Mouse (Mus musculus): ENCODE measurements at regions not wholly inside any gene's neighbourhood (a gene's known extent, or its start where the extent isn't known, plus 50 kb on each side); places are given as distances from the start of the nearest gene placed in this dataset.
A peak's percentile ranks its signal among the peaks of the same experiment; 100 is the strongest.

DNA sequence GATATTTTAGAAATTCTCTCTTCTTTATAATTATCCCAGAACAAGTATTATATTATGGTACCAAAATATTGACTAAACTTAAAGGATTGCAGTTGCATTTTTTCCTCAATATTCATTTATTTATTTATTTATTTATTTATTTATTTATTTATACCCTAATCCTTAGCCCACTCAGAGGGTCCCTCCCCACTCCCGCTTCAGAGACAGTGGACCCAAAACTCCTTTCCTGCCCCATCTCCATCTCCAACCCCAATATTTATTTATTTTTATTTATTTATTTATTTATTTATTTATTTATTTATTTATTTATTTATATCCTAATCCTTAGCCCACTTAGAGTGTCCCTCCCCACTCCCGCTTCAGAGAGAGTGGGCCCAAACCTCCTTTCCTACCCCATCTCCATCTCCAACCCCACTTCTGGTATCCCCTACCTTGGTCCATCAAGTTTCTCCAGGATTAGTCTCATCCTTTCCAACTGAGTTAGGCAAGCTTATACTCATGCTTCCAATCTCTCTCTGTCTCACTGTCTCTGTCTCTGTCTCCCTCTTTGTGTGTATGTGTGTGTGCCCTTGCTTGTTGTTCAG is 1340.8 kb downstream of the Cntnap5b start:
- H3K4me3 ChIP-seq (ENCODE audit: low read depth, low read length), result no peak overlapping the region
- WGBS, result 100% methylated on average over 2 of the region's 2 CpGs
- H3K27me3 ChIP-seq (ENCODE audit: insufficient read depth, low read length), result no peaks in the 10 kb centered on the region
- DNase-seq (no peak), ATAC-seq (no peak)
- H3K4me1 ChIP-seq (ENCODE audit: insufficient read depth), result no peaks in the 10 kb centered on the region
- no peak for TF ChIP-seq CTCF (IDR thresholded peaks at IDR 0.05; ENCODE audit: low read depth)
- H3K27ac ChIP-seq (ENCODE audit: low read depth, low read length), result no peak overlapping the region
- H3K36me3 ChIP-seq (ENCODE audit: insufficient read depth), result no peaks in the 10 kb centered on the region
- no peak overlapping the region for H3K4me2 ChIP-seq (ENCODE audit: low read depth)
- no peaks in the 10 kb centered on the region for H3K9me3 ChIP-seq (ENCODE audit: low read length)
- no peak overlapping the region for H3K9ac ChIP-seq

DNA sequence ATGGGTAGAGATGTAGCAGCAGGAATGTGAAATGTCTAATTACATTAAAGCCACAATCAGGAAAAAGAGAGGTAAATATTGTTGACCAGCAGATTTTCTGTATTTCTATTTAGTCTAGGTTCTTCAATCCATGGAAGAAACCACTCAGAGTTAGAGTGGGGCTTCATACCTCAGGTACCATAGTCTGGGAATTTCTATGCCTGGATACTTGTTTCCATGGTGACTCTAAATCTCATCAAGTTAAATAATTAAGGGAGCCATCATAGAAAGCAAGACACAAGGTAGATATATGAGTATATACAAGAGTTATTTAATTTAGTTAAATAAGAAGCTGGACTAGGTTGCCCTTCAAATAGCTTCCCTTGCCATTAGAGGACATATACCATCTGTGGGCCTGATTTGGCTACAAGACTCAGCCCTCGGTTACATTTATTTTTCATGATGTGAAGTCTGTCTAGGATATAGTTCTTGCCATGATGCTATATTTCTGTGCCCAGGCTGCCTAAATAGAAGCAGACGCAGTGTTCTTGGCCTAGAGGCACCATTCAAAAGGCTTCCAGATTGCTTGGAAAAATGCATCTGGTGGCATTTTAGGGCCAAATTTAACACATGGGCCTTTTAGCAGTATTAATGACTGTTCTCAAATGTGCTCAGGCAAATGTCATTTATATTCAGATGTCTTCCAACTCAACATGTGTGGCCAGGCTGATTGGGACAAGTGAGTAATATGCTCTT is 1349.7 kb downstream of the Cntnap5b start:
- Histone ChIP-seq H3K27ac (ENCODE audit: low read depth, low read length) (no peak overlapping the region), H3K4me1 (ENCODE audit: insufficient read depth) (no peaks in the 10 kb centered on the region), H3K9me3 (ENCODE audit: low read length) (no peaks in the 10 kb centered on the region), H3K36me3 (ENCODE audit: insufficient read depth) (no peaks in the 10 kb centered on the region), H3K27me3 (ENCODE audit: insufficient read depth, low read length) (no peaks in the 10 kb centered on the region), H3K4me2 (ENCODE audit: low read depth) (no peak overlapping the region), H3K4me3 (ENCODE audit: low read depth, low read length) (no peak overlapping the region), H3K9ac (no peak overlapping the region)
- peak; percentile 90 for ATAC-seq
- peak; percentile 78 for DNase-seq
- WGBS, result 62% methylated on average over 2 of the region's 2 CpGs
- TF ChIP-seq CTCF (IDR thresholded peaks at IDR 0.05; ENCODE audit: low read depth), result no peak

DNA sequence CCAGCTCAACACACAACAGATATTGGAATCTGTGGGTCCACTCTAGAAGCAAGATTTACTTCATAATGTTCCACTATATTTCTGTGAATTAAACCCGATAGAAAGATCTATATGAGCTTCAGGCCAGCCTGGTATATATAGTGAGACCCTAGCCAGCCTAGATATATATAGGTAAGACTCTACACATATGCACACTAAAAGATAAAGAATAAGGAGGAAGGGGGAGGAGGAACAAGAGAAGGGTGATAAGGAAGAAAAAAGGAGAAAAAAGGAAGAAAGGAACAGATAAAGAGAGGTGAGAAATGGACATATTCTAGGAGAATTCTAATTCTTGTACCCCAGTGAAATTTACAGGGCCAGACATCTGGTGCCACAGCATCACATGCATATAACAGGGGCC is 1354.7 kb downstream of the Cntnap5b start:
- Histone ChIP-seq H3K36me3 (ENCODE audit: insufficient read depth) (no peaks in the 10 kb centered on the region), H3K4me1 (ENCODE audit: insufficient read depth) (no peaks in the 10 kb centered on the region), H3K4me2 (ENCODE audit: low read depth) (no peak overlapping the region), H3K27ac (ENCODE audit: low read depth, low read length) (no peak overlapping the region), H3K27me3 (ENCODE audit: insufficient read depth, low read length) (no peaks in the 10 kb centered on the region), H3K9ac (no peak overlapping the region), H3K9me3 (ENCODE audit: low read length) (no peaks in the 10 kb centered on the region), H3K4me3 (ENCODE audit: low read depth, low read length) (no peak overlapping the region)
- TF ChIP-seq CTCF (IDR thresholded peaks at IDR 0.05; ENCODE audit: low read depth), result no peak
- 98% methylated on average over 1 of the region's 1 CpGs for WGBS
- DNase-seq, result no peak
- no peak for ATAC-seq

DNA sequence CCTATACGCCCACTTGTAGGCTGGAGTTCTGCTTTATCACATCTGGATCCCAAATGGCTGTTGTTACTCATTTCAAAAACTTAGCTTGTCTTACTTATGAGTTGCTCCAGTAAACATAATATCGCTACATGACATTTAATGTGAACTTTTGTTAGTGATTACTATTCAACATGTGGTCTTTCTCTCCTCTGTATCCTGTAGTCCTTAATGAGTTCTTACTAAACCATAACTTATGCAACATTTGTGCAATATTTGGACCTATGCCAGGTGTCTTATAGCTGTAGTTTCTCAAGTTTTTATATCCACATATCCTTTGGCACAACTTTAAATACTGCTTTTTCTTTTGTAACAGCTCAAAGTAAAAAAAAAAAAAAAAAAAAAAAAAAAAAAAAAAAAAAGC is 1394.1 kb downstream of the Cntnap5b start:
- no peak for DNase-seq
- no peaks in the 10 kb centered on the region for H3K36me3 ChIP-seq (ENCODE audit: insufficient read depth)
- no peak overlapping the region for H3K4me2 ChIP-seq (ENCODE audit: low read depth)
- no peaks in the 10 kb centered on the region for H3K27me3 ChIP-seq (ENCODE audit: insufficient read depth, low read length)
- H3K9me3 ChIP-seq (ENCODE audit: low read length), result no peaks in the 10 kb centered on the region
- H3K9ac ChIP-seq, result no peak overlapping the region
- no peak for TF ChIP-seq CTCF (IDR thresholded peaks at IDR 0.05; ENCODE audit: low read depth)
- 89% methylated on average over 2 of the region's 2 CpGs for WGBS
- H3K4me3 ChIP-seq (ENCODE audit: low read depth, low read length), result no peak overlapping the region
- H3K4me1 ChIP-seq (ENCODE audit: insufficient read depth), result no peaks in the 10 kb centered on the region
- ATAC-seq, result no peak
- H3K27ac ChIP-seq (ENCODE audit: low read depth, low read length), result no peak overlapping the region
